Mouse (Mus musculus): ENCODE measurements around the gene Vps51. TPM values are rescaled to one million over a fixed set of nuclear protein-coding genes. Genes with fewer than 3 reads are reported as not detected.

Gene Vps51
- polyA plus RNA-seq, 1 experiment from 2014 or later, result 76.3 TPM

- no peak overlapping the region for H3K4me3 ChIP-seq
- no peak overlapping the region for H3K9ac ChIP-seq (replicated peaks)
- 30% methylated on average over 15 of the region's 15 CpGs for WGBS
- no peaks in the 10 kb centered on the region for H3K9me3 ChIP-seq
- peaks cover 10% of the 10 kb centered on the region for H3K4me1 ChIP-seq
- ATAC-seq (replicated peaks), result no peak
- no peak overlapping the region for H3K27ac ChIP-seq (replicated peaks)
- no peaks in the 10 kb centered on the region for H3K36me3 ChIP-seq
- no peak overlapping the region for H3K4me2 ChIP-seq (replicated peaks)
- peaks cover 25% of the 10 kb centered on the region for H3K27me3 ChIP-seq
Measured at GRCm38 (mm10) chr19:6018142-6019089, 58.6 kb downstream of the Vps51 start.

Small RNA genes within 50 kb of the gene (microRNA-seq; reads per million reads assigned to microRNA genes)
- gene Mir6988, result 1.1 reads per million

Other genes with a start within 250 kb of the Vps51 start
- 19.5 and 23.3 TPM in 2 replicates for gene Frmd8, start 202.0 kb downstream of the Vps51 start, polyA plus RNA-seq (2015; fragmentation: Nextera tagmentation; extraction: Ambion mirVana)
- 1.2 and 1.7 TPM in 2 replicates for gene Slc25a45, start 199.4 kb downstream of the Vps51 start, polyA plus RNA-seq (2015; fragmentation: Nextera tagmentation; extraction: Ambion mirVana)
- 12.9 and 14.3 TPM in 2 replicates for gene Tigd3, start 183.1 kb downstream of the Vps51 start, polyA plus RNA-seq (2015; fragmentation: Nextera tagmentation; extraction: Ambion mirVana)
- 120 and 137 TPM in 2 replicates for gene Dpf2, start 164.2 kb downstream of the Vps51 start, polyA plus RNA-seq (2015; fragmentation: Nextera tagmentation; extraction: Ambion mirVana)
- gene Cdc42ep2, start 152.4 kb downstream of the Vps51 start, polyA plus RNA-seq (2015; fragmentation: Nextera tagmentation; extraction: Ambion mirVana), result 9.1 and 10.1 TPM in 2 replicates
- gene Pola2, start 113.0 kb downstream of the Vps51 start, polyA plus RNA-seq (2015; fragmentation: Nextera tagmentation; extraction: Ambion mirVana), result 35.5 and 36.2 TPM in 2 replicates
- not detected in 2 replicates for gene Slc22a20, start 91.1 kb downstream of the Vps51 start, polyA plus RNA-seq (2015; fragmentation: Nextera tagmentation; extraction: Ambion mirVana)
- 1.6 and 1.8 TPM in 2 replicates for gene Capn1, start 61.3 kb downstream of the Vps51 start, polyA plus RNA-seq (2015; fragmentation: Nextera tagmentation; extraction: Ambion mirVana)
- gene Syvn1, start 30.7 kb downstream of the Vps51 start, polyA plus RNA-seq (2015; fragmentation: Nextera tagmentation; extraction: Ambion mirVana), result 25.7 and 26.5 TPM in 2 replicates
- gene Mrpl49, start 19.4 kb downstream of the Vps51 start, polyA plus RNA-seq (2015; fragmentation: Nextera tagmentation; extraction: Ambion mirVana), result 71.5 and 72.4 TPM in 2 replicates
- gene Fau, start 19.4 kb downstream of the Vps51 start, polyA plus RNA-seq (2015; fragmentation: Nextera tagmentation; extraction: Ambion mirVana), result 582 and 618 TPM in 2 replicates
- 33.0 and 35.9 TPM in 2 replicates for gene Znhit2, start 16.0 kb downstream of the Vps51 start, polyA plus RNA-seq (2015; fragmentation: Nextera tagmentation; extraction: Ambion mirVana)
- gene Tm7sf2, start 8.9 kb downstream of the Vps51 start, polyA plus RNA-seq (2015; fragmentation: Nextera tagmentation; extraction: Ambion mirVana), result 34.9 and 36.3 TPM in 2 replicates
- gene Tmem262, start 2.8 kb upstream of the Vps51 start, polyA plus RNA-seq (2015; fragmentation: Nextera tagmentation; extraction: Ambion mirVana), result not detected in 2 replicates
- gene Gm28374, start 5.0 kb upstream of the Vps51 start, polyA plus RNA-seq (2015; fragmentation: Nextera tagmentation; extraction: Ambion mirVana), result 2.1 and 2.6 TPM in 2 replicates
- gene Zfpl1, start 7.7 kb upstream of the Vps51 start, polyA plus RNA-seq (2015; fragmentation: Nextera tagmentation; extraction: Ambion mirVana), result 80.8 and 83.5 TPM in 2 replicates
- gene Cdca5, start 7.8 kb upstream of the Vps51 start, polyA plus RNA-seq (2015; fragmentation: Nextera tagmentation; extraction: Ambion mirVana), result 19.3 and 22.3 TPM in 2 replicates
- gene AC131692.1, start 17.2 kb upstream of the Vps51 start, polyA plus RNA-seq (2015; fragmentation: Nextera tagmentation; extraction: Ambion mirVana), result 0.31 and 0.37 TPM in 2 replicates
- gene Naaladl1, start 28.6 kb upstream of the Vps51 start, polyA plus RNA-seq (2015; fragmentation: Nextera tagmentation; extraction: Ambion mirVana), result 0.33 and 0.53 TPM in 2 replicates
- 53.5 and 56.5 TPM in 2 replicates for gene Sac3d1, start 41.4 kb upstream of the Vps51 start, polyA plus RNA-seq (2015; fragmentation: Nextera tagmentation; extraction: Ambion mirVana)
- gene Snx15, start 51.1 kb upstream of the Vps51 start, polyA plus RNA-seq (2015; fragmentation: Nextera tagmentation; extraction: Ambion mirVana), result 43.1 and 45.6 TPM in 2 replicates
- 0.13 TPM in 1 of 2 replicates, not detected in the other for gene Batf2, start 63.8 kb upstream of the Vps51 start, polyA plus RNA-seq (2015; fragmentation: Nextera tagmentation; extraction: Ambion mirVana)
- 84.4 and 90.1 TPM in 2 replicates for gene Arl2, start 64.3 kb upstream of the Vps51 start, polyA plus RNA-seq (2015; fragmentation: Nextera tagmentation; extraction: Ambion mirVana)
- not detected in 2 replicates for gene Majin, start 107.2 kb upstream of the Vps51 start, polyA plus RNA-seq (2015; fragmentation: Nextera tagmentation; extraction: Ambion mirVana)
- not detected in 2 replicates for gene Gpha2, start 149.1 kb upstream of the Vps51 start, polyA plus RNA-seq (2015; fragmentation: Nextera tagmentation; extraction: Ambion mirVana)
- 95.5 and 98.5 TPM in 2 replicates for gene Ppp2r5b, start 158.6 kb upstream of the Vps51 start, polyA plus RNA-seq (2015; fragmentation: Nextera tagmentation; extraction: Ambion mirVana)
- gene Atg2a, start 164.4 kb upstream of the Vps51 start, polyA plus RNA-seq (2015; fragmentation: Nextera tagmentation; extraction: Ambion mirVana), result 9.7 and 10.1 TPM in 2 replicates
- gene Ehd1, start 199.5 kb upstream of the Vps51 start, polyA plus RNA-seq (2015; fragmentation: Nextera tagmentation; extraction: Ambion mirVana), result 88.1 TPM in 2 replicates
- gene Cdc42bpg, start 229.2 kb upstream of the Vps51 start, polyA plus RNA-seq (2015; fragmentation: Nextera tagmentation; extraction: Ambion mirVana), result 0.31 and 0.67 TPM in 2 replicates